Mouse (Mus musculus): ENCODE measurements around the gene Gna13.

The Gna13 gene

GRCm38 (mm10) chr11:109377477-109377876 is 14.8 kb downstream of the Gna13 start:
- DNase-seq = no peak

- no peak for DNase-seq
Observed at GRCm38 (mm10) chr11:109378051-109378450, 15.4 kb downstream of the Gna13 start.

GRCm38 (mm10) chr11:109380662-109381061 is 18.0 kb downstream of the Gna13 start:
- no peak for DNase-seq

- DNase-seq = no peak
Observed at GRCm38 (mm10) chr11:109385296-109385695, 22.7 kb downstream of the Gna13 start.

GRCm38 (mm10) chr11:109389046-109389445 is 26.4 kb downstream of the Gna13 start:
- no peak for DNase-seq

GRCm38 (mm10) chr11:109391200-109391599 is 28.6 kb downstream of the Gna13 start:
- DNase-seq = no peak

GRCm38 (mm10) chr11:109391760-109392159 is 29.1 kb downstream of the Gna13 start:
- no peak for DNase-seq

- no peak for DNase-seq
Observed at GRCm38 (mm10) chr11:109392601-109393000, 30.0 kb downstream of the Gna13 start.

GRCm38 (mm10) chr11:109394758-109395157 is 32.1 kb downstream of the Gna13 start:
- DNase-seq = no peak

- no peak for DNase-seq
Observed at GRCm38 (mm10) chr11:109395291-109395690, 32.7 kb downstream of the Gna13 start.

- DNase-seq = no peak
Observed at GRCm38 (mm10) chr11:109406431-109406830, 43.8 kb downstream of the Gna13 start.

GRCm38 (mm10) chr11:109410197-109410980 is 47.8 kb downstream of the Gna13 start:
- DNase-seq = no peak

GRCm38 (mm10) chr11:109413617-109414016 is 51.0 kb downstream of the Gna13 start, which contains the start of gene 9930022D16Rik:
Gene 9930022D16Rik (plus strand): TSS chr11:109413917.
- no peak for DNase-seq

GRCm38 (mm10) chr11:109414802-109415201 is 52.2 kb downstream of the Gna13 start:
- no peak for DNase-seq

- no peak for DNase-seq
Observed at GRCm38 (mm10) chr11:109416709-109417420, 54.2 kb downstream of the Gna13 start.

GRCm38 (mm10) chr11:109417472-109418040 is 54.9 kb downstream of the Gna13 start:
- no peak for DNase-seq

- DNase-seq = no peak
Observed at GRCm38 (mm10) chr11:109419461-109419860, 56.8 kb downstream of the Gna13 start.

GRCm38 (mm10) chr11:109419961-109420566 is 57.4 kb downstream of the Gna13 start:
- no peak for DNase-seq

- no peak for DNase-seq
Observed at GRCm38 (mm10) chr11:109420567-109420962, 57.9 kb downstream of the Gna13 start.

- no peak for DNase-seq
Observed at GRCm38 (mm10) chr11:109421205-109421604, 58.6 kb downstream of the Gna13 start.

GRCm38 (mm10) chr11:109422263-109422662 is 59.6 kb downstream of the Gna13 start:
- DNase-seq = no peak

- no peak for DNase-seq
Observed at GRCm38 (mm10) chr11:109423294-109423693, 60.7 kb downstream of the Gna13 start.

Data from cerebellum, adult 8-10 months (tissue).